Mouse (Mus musculus) liver, embryonic 14.5 days (tissue): ENCODE data around the gene Atp8a2. TPM values are rescaled to one million over a fixed set of nuclear protein-coding genes. Genes with fewer than 3 reads are reported as not detected.

Experiments used
- ATAC-seq: fragments of 200-750 bp; cut with Nextera tagmentation; 2 replicates; pipeline ENCODE4 v1.8.0; 2017; ENCODE audit warnings: moderate number of reproducible peaks, mild to moderate bottlenecking, moderate library complexity; ENCODE audit not compliant: insufficient read depth
- DNase-seq, 3 experiments: peaks; one replicate each; pipeline ENCODE4 v3.0.0-alpha.2; 2012 to 2013; ENCODE audit warnings: low read depth in 3 of 3, low spot score in 3 of 3
- H3K27ac ChIP-seq: fragments of 300-500 bp; sonication (generic); 2 replicates; pipeline ENCODE4 v1.5.1; 2014; ENCODE audit warnings: moderate library complexity, mild to moderate bottlenecking, control low read depth, inconsistent platforms
- H3K27me3 ChIP-seq: fragments of 300-500 bp; sonication (generic); 2 replicates; pipeline ENCODE4 v1.6.1; 2014; ENCODE audit warnings: mild to moderate bottlenecking, low read length, moderate library complexity; ENCODE audit not compliant: control insufficient read depth, insufficient read depth
- H3K36me3 ChIP-seq: fragments of 300-500 bp; sonication (generic); replicated peaks from 2 replicates; pipeline ENCODE4 v1.6.1; 2014; ENCODE audit warnings: low read depth; ENCODE audit not compliant: control insufficient read depth, insufficient read depth
- H3K4me1 ChIP-seq, 2 experiments: fragments of 200-500 bp in 1 of 2; fragments of 300-500 bp in 1 of 2; sonication (generic) in 1 of 2; replicated peaks; 2 replicates each; pipeline ENCODE4 v1.6.1; 2012 to 2014; ENCODE audit warnings: antibody characterized with exemption in 1 of 2, inconsistent platforms in 1 of 2, low read length in 1 of 2; ENCODE audit not compliant: control insufficient read depth in 2 of 2, insufficient read depth in 2 of 2
- H3K4me2 ChIP-seq: fragments of 300-500 bp; sonication (generic); 2 replicates; pipeline ENCODE4 v1.6.1; 2014; ENCODE audit warnings: low read depth, mild to moderate bottlenecking, control low read depth, moderate library complexity
- H3K4me3 ChIP-seq, 2 experiments: fragments of 200-500 bp in 1 of 2; fragments of 300-500 bp in 1 of 2; sonication (generic) in 1 of 2; 2 replicates each; pipeline ENCODE4 v1.5.1; 2012 to 2014; ENCODE audit warnings: low read depth in 2 of 2, low read length in 2 of 2, mild to moderate bottlenecking in 2 of 2, control low read depth in 1 of 2, inconsistent platforms in 1 of 2, moderate library complexity in 1 of 2; ENCODE audit not compliant: insufficient read depth in 1 of 2
- H3K9ac ChIP-seq: fragments of 300-500 bp; sonication (generic); replicated peaks from 2 replicates; pipeline ENCODE4 v1.6.1; 2014; ENCODE audit warnings: mild to moderate bottlenecking, control low read depth, moderate library complexity
- H3K9me3 ChIP-seq: fragments of 300-500 bp; sonication (generic); 2 replicates; pipeline ENCODE4 v1.6.1; 2016; ENCODE audit warnings: low read length, mixed read lengths; ENCODE audit not compliant: control insufficient read depth
- CTCF ChIP-seq: IDR thresholded peaks from 2 replicates; pipeline ENCODE4 v1.5.1; 2016; ENCODE audit warnings: antibody characterized with exemption, low read depth, control low read depth
- EP300 ChIP-seq: IDR thresholded peaks from 2 replicates; pipeline ENCODE4 v1.6.1; 2016; ENCODE audit warnings: antibody characterized with exemption, low read depth
- WGBS: fragments of 180-500 bp; shearing (Covaris S2); extraction: QIAGEN DNeasy Blood & Tissue Kit; methylation state at CpG from one replicate; pipeline ENCODE4 v1.1.7; 2014; ENCODE audit not compliant: insufficient replicate concordance; 5-methylcytosine and 5-hydroxymethylcytosine counted together
- polyA plus RNA-seq, 2 experiments: library from polyadenylated mRNA; depleted of rRNA in 1 of 2; stranded (reverse) in 1 of 2; unstranded in 1 of 2; fragments of >200 nt; fragmentation: Nextera tagmentation in 1 of 2; extraction: Ambion mirVana in 1 of 2; gene quantifications; 2 replicates each; pipeline versions ENCODE4 v1.2.1 to v1.2.3; 2012 to 2014

Atp8a2 gene
- polyA plus RNA-seq, 2 experiments = 0.51 to 1.8 TPM

GRCm38 (mm10) chr14:59809790-59810189 lies 387.2 kb downstream of the Atp8a2 start:
- Histone ChIP-seq H3K4me2 (no peak overlapping the region), H3K9me3 (no peaks in the 10 kb centered on the region), H3K27me3 (no peaks in the 10 kb centered on the region), H3K27ac (no peak overlapping the region), H3K36me3 (no peaks in the 10 kb centered on the region), H3K4me1 (peaks cover 0 to 8% of the 10 kb centered on the region in 2 experiments; a peak in 2 of 4 replicates), H3K4me3 (no peak overlapping the region), H3K9ac (no peak overlapping the region)
- WGBS = 74% methylated on average over 4 of the region's 4 CpGs
- no peak for DNase-seq
- no peak for ATAC-seq
- TF ChIP-seq CTCF = no peak

- DNase-seq = no peak
- WGBS = 53% methylated on average over 7 of the region's 7 CpGs
- Histone ChIP-seq H3K9me3 (no peaks in the 10 kb centered on the region), H3K4me2 (no peak overlapping the region), H3K27me3 (no peaks in the 10 kb centered on the region), H3K4me3 (no peak overlapping the region), H3K9ac (no peak overlapping the region), H3K27ac (no peak overlapping the region), H3K36me3 (no peaks in the 10 kb centered on the region), H3K4me1 (peaks cover 0 to 8% of the 10 kb centered on the region in 2 experiments; a peak in 2 of 4 replicates)
- no peak for TF ChIP-seq CTCF
- no peak for TF ChIP-seq EP300
- ATAC-seq = no peak
These were observed 389.3 kb downstream of the Atp8a2 start for GRCm38 (mm10) chr14:59807528-59808300.

GRCm38 (mm10) chr14:59806910-59807309 lies 390.1 kb downstream of the Atp8a2 start:
- H3K9me3 ChIP-seq = no peaks in the 10 kb centered on the region
- peaks cover 0 to 8% of the 10 kb centered on the region in 2 experiments; a peak in 2 of 4 replicates for H3K4me1 ChIP-seq
- ATAC-seq (no peak), DNase-seq (no peak)
- no peak overlapping the region for H3K9ac ChIP-seq
- no peak overlapping the region for H3K27ac ChIP-seq
- no peaks in the 10 kb centered on the region for H3K27me3 ChIP-seq
- no peak overlapping the region for H3K4me2 ChIP-seq
- 45% methylated on average over 4 of the region's 4 CpGs for WGBS
- no peaks in the 10 kb centered on the region for H3K36me3 ChIP-seq
- H3K4me3 ChIP-seq = no peak overlapping the region
- TF ChIP-seq EP300 (no peak), CTCF (no peak)

GRCm38 (mm10) chr14:59806159-59806558 lies 390.8 kb downstream of the Atp8a2 start:
- TF ChIP-seq EP300 (no peak), CTCF (no peak)
- DNase-seq = no peak
- no peak overlapping the region for H3K4me2 ChIP-seq

GRCm38 (mm10) chr14:59805683-59806082 lies 391.3 kb downstream of the Atp8a2 start:
- H3K36me3 ChIP-seq = no peaks in the 10 kb centered on the region
- 57% methylated on average over 7 of the region's 7 CpGs for WGBS
- TF ChIP-seq EP300 = no peak
- TF ChIP-seq CTCF = no peak
- no peak overlapping the region for H3K4me3 ChIP-seq
- no peaks in the 10 kb centered on the region for H3K27me3 ChIP-seq
- H3K9ac ChIP-seq = no peak overlapping the region
- H3K9me3 ChIP-seq = no peaks in the 10 kb centered on the region
- no peak for ATAC-seq
- H3K4me2 ChIP-seq = no peak overlapping the region
- no peak for DNase-seq
- peaks cover 0 to 8% of the 10 kb centered on the region in 2 experiments; a peak in 2 of 4 replicates for H3K4me1 ChIP-seq
- H3K27ac ChIP-seq = no peak overlapping the region

More at GRCm38 (mm10) chr14:59806159-59806558, 390.8 kb downstream of the Atp8a2 start:
- WGBS = 60% methylated on average over 4 of the region's 4 CpGs
- no peak overlapping the region for H3K9ac ChIP-seq
- H3K36me3 ChIP-seq = no peaks in the 10 kb centered on the region
- ATAC-seq = no peak
- H3K27ac ChIP-seq = no peak overlapping the region
- H3K9me3 ChIP-seq = no peaks in the 10 kb centered on the region
- H3K4me1 ChIP-seq = peaks cover 0 to 8% of the 10 kb centered on the region in 2 experiments; a peak in 2 of 4 replicates
- H3K27me3 ChIP-seq = no peaks in the 10 kb centered on the region
- no peak overlapping the region for H3K4me3 ChIP-seq
